Mouse (Mus musculus) adrenal gland, adult 8-10 months (tissue): ENCODE measurements around the gene Gm2310. TPM values are rescaled to one million over a fixed set of nuclear protein-coding genes. Genes with fewer than 3 reads are reported as not detected.
"Not testable (repeated sequence)": the region's sequence is repeated elsewhere in the genome, so short reads cannot be mapped to it uniquely, and the experiment has no call there.

Experiments
- DNase-seq: peaks from one replicate; pipeline ENCODE4 v3.0.0; 2022
- total RNA-seq, 4 experiments: library from RNA; stranded (reverse); gene quantifications; 2 replicates each; pipeline ENCODE4 v1.2.4; 2022

The Gm2310 gene
- not detected for total RNA-seq

GRCm38 (mm10) chr15:8519853-8520252 is at the start of gene Gm2310:
TSS of gene Gm2310 (minus strand) at chr15:8519953.
- DNase-seq, result not testable (repeated sequence)

- DNase-seq, result peak; percentile 72
Measured at GRCm38 (mm10) chr15:8568645-8569528, 49.1 kb upstream of the Gm2310 start.

GRCm38 (mm10) chr15:8568286-8568644 is 48.5 kb upstream of the Gm2310 start:
- no peak for DNase-seq

GRCm38 (mm10) chr15:8565416-8565815 is 45.7 kb upstream of the Gm2310 start:
- DNase-seq, result no peak

GRCm38 (mm10) chr15:8564331-8564730 is 44.6 kb upstream of the Gm2310 start:
- DNase-seq, result no peak

GRCm38 (mm10) chr15:8563423-8564194 is 43.9 kb upstream of the Gm2310 start:
- DNase-seq, result no peak

- DNase-seq, result no peak
Measured at GRCm38 (mm10) chr15:8562776-8563175, 43.0 kb upstream of the Gm2310 start.

GRCm38 (mm10) chr15:8531201-8531600 is 11.4 kb upstream of the Gm2310 start:
- DNase-seq, result no peak

GRCm38 (mm10) chr15:8512957-8513356 is 6.8 kb downstream of the Gm2310 start:
- DNase-seq, result no peak

- DNase-seq, result peak; percentile 2
Measured at GRCm38 (mm10) chr15:8511861-8512260, 7.9 kb downstream of the Gm2310 start.

GRCm38 (mm10) chr15:8502431-8502830 is 17.3 kb downstream of the Gm2310 start:
- no peak for DNase-seq

GRCm38 (mm10) chr15:8485261-8485660 is 34.5 kb downstream of the Gm2310 start:
- no peak for DNase-seq

GRCm38 (mm10) chr15:8469006-8469575 is 50.7 kb downstream of the Gm2310 start:
- DNase-seq, result no peak

Other genes with a start within 250 kb of the Gm2310 start
- gene Nipbl, start 75.5 kb downstream of the Gm2310 start, total RNA-seq, result 10 to 100 TPM; 41.1 to 57.1 (median 52.9) TPM
- gene Slc1a3, start 190.8 kb upstream of the Gm2310 start, total RNA-seq, result 10 to 100 TPM in 3 of 4 experiments, 1 to 10 TPM in 1; 5.7 to 19.4 (median 16.8) TPM